Mouse (Mus musculus) layer of hippocampus, adult 11-12 months (tissue): ENCODE data around the gene Cbx2.

Experiments
- DNase-seq: peaks from one replicate; pipeline ENCODE4 v3.0.0; 2022; ENCODE audit warnings: low spot score

Gene Cbx2

DNA sequence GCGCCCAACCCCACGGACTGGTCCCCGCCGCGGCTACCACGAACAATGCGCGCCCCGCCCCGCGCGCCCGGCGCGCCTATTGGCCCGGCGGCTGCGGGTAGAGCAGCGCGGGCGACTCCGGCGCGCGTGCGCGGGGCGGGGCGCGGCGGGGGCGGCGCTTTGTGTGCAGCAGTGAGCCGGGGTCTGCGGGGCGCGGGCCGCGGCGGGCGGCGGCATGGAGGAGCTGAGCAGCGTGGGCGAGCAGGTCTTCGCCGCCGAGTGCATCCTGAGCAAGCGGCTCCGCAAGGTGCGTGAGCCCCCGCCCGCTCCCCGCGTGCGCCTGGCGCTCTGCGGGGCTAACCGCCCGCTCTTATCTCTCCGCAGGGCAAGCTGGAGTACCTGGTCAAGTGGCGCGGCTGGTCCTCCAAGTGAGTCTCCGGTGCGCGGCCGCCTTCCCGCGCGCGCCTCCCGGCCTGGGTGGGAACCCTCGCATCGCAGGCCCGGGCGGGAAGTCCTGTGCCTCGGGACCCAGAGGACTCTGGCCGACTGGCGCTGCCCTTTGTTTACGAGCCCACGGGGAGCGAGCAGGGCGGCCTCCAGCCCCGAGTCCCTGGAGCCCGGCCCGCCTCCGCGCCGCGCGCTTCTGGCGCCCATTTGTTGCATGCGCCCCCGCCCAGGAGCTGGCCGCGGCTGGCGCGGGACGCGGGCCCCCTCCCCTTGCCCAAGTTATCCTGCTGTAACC lies at the start of gene Cbx2:
TSS of gene Cbx2 (plus strand) at position 68 of the 721 bp plus-strand sequence.
- DNase-seq: peak; percentile 77

GRCm38 (mm10) chr11:118974340-118974739 lies 48.4 kb upstream of the Cbx2 start:
- no peak for DNase-seq

DNA sequence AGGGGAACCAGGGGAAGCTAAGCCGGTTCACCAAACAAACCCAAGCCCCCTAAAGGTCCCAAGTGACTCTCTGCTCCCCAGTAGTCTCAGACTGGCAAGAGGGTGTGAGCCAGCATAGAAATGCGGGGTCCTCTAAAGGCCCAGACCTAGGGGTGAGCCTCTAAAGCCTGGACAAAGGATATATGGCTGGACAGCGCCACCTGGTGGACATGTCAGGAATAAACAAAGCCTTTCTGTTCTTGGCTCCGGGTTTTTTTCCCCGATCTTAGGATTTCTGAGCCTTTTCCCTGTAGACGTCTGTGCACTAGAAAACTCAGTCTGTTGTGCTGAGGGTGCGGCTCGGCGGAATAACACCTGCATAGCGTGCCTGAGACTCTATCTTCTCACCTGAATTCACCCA lies 47.3 kb upstream of the Cbx2 start:
- peak; percentile 83 for DNase-seq

DNA sequence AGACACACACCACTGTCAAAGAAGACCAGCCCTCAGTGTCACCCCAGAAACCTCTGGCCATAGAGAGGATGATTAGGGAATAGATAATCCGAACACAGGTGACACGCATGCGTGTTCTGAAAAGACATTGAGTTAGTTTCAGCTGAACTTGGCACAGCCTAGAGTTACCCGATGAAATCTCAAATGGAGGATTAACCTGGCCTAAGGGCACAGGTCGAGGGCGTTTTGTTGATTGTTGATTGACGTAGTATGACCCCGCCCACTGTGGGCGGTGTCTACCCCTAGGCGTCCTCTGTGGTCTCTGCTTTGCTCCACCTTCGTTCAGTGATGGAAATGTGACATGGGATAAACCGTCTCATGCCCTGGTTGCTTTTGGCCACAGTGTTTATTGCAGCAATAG lies 46.8 kb upstream of the Cbx2 start:
- no peak for DNase-seq

GRCm38 (mm10) chr11:118980388-118980787 lies 42.4 kb upstream of the Cbx2 start:
- DNase-seq: no peak

GRCm38 (mm10) chr11:118981012-118981776 lies 41.6 kb upstream of the Cbx2 start:
- DNase-seq: no peak

DNA sequence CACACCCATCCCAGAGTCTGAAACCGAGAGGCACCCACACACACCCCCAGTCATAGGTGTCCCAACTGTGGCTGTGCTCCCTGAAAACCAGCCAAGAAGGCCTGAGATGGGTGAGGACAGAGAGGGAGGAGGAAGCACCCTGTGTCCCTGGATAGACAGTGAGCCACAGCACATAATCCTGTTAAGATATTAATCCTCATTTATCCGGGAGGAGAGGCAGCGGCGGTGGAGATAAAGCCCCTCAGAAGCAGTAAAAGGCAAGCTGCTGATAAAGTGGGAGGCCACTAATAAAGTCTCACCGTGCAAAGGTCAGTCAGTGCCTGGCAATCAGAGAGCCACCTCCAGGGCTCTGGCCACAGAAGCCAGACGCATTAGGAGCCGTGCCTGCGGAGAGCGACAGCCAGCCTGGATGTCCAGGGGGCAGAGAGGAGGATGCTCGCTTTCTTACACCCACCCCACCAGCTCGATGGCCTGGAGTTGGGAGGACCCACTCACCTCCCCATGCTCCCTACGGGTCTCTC lies 40.1 kb upstream of the Cbx2 start:
- no peak for DNase-seq

- DNase-seq: no peak
These were observed 37.2 kb upstream of the Cbx2 start for GRCm38 (mm10) chr11:118985571-118985970.

GRCm38 (mm10) chr11:118987999-118988398 lies 34.8 kb upstream of the Cbx2 start, which contains the start of gene Enpp7:
Gene Enpp7, plus strand, starts transcription at chr11:118988188.
- DNase-seq: no peak

DNA sequence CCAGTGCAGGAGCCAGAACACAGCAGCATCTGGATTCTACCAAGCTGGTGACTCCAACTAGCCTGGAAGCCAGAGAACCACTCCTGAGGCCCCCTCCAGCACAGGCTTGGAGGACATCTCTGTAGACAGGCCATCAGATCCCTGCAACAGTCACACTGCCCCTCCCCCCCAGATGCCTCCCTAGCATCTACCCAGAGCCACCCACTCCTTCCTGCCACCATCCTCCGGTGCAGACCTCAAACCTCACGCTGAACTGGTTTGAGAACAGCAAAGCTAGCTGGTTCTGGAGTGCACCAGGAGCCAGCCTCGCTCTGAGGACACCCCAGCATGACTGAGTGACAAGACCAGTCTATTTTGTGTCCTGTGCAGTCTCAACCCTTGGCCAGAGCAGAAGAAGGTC lies 30.0 kb upstream of the Cbx2 start:
- DNase-seq: no peak

- DNase-seq: no peak
These were observed 27.3 kb upstream of the Cbx2 start for GRCm38 (mm10) chr11:118995448-118995847.

DNA sequence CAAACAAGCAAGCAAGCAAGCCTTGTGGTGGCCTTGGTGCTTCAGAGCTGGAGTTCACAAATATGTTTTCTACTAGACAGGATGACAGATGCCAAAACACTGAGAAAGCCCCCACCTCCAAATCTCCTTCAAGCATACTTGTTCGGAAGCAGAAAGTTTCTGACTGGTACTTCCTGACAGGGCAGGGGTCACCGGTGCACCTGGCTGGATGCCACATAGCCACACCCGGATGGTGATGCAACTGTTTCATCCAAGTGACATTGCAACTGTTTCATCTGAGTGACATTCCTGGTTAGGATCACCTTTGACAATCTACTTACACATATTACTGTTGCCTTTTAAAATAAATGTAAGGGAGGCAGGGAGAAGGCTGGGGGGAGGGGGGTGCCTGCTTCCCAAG lies 25.6 kb upstream of the Cbx2 start:
- no peak for DNase-seq

GRCm38 (mm10) chr11:118998540-118999265 lies 24.1 kb upstream of the Cbx2 start:
- peak; percentile 87 for DNase-seq

DNA sequence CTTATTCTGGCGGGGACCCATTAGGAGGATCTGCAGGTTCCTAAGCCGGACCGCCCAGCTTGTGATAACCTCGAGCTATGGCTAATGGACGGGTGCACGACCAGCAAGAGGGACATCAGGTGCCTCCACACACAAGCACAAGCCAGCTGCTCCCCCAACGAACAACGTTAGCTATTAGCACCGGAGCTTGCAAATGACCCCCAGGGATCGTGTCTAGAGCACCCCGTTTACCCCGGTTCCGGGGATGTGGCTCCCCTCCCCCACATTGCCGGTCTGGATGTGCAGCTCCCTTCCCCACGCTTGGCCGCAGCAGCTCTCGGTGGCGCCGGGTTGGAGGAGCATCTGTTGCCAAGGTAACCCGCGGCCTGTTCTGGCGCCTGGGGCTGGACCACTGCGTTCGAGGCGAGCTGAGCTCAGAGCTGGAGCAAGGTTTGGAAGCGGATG lies 23.4 kb upstream of the Cbx2 start:
- DNase-seq: peak; percentile 29

DNA sequence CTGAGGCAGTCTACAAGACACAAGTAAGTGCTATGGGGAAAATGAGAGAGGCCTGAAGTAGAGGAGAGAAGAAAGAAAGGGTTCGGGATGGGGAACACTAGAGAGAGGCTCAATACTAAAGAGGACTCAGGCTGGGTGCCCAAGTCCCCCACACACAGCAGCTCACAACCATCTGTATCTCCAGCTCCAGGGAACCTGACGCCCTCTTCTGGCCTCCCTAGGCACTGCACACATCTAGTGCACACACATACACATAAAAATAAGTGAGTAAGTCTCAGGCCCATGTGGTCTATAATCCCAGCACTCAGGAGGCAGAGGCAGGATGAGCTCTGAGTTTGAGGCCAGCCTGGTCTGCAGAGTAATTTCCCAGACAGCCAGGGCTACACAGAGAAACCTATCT lies 21.9 kb upstream of the Cbx2 start:
- DNase-seq: no peak

DNA sequence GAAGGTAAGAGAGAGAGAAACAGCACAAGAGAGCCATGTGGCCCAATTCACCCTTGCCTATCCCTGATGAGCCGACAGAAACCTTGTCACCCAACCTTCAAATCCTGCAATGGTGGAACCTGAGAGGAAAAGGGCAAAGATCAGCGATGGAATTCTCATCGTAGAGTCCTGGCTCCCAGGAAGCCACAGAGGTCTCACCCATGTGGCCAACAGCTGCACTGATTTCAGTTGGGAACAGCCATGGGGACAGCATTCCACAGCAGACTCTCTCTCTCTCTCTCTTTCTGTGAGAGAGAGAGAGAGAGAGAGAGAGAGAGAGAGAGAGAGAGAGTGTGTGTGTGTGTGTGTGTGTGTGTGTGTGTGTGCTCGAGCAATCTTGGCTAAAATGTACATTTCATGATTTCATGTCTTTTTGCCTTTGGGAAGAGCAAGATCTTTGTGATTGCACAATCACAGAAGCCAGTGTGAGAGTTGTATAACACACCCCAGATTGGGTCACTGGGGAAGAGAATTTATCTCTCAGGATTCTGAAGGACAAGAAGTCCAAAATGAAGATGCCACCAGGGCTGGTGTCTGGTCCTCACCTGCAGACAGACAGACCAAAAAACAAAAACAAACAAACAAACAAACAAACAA lies 21.2 kb upstream of the Cbx2 start:
- no peak for DNase-seq

- no peak for DNase-seq
These were observed 17.1 kb upstream of the Cbx2 start for GRCm38 (mm10) chr11:119005547-119006275.

GRCm38 (mm10) chr11:119006462-119006861 lies 16.3 kb upstream of the Cbx2 start:
- DNase-seq: no peak

DNA sequence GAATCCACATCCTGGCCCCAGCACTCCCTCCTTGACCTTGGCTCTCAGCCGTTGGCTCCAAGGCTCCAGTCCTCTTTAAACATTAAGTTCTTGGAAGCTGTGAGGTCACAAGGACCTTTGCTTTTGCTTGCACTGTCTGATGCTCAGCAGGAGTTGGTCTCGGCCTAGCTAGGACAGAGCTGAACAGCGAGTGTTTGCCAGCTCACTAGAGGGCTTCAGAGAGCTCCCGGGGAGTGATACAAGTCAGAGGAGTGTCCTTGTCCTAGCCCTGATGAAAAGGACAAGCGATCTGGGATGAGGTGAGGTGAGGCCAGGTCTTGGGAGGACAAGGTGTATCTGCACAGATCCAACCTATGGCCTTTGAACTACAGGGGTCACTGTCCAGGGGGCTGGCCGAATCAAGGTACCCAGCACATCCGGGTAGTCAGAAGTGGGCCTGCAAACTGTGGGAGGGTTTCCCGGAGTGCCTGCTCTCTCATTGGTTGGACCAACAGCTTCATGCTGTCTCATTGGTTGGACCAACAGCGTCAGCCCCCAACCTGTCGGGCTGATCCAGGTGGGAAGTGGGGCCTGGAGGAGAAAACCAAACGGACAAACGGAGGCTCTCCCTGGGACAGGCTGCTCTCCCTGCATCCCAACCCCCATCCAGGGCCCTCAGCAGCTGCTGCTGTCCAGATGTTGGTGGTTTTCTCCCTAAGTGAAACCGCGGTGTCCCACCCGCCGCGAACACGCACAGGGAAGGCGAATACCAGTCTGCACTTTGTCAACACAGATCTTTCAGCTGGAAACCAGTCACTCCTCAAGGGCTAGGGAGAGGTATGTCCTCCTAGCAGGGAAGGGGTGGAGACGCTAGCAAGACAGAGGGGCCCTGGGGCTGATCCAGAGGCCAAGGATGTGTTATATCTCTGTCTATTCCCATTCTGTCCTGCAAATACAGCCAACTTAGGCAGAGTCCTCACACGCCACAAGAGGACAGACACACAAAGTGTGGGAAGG lies 15.0 kb upstream of the Cbx2 start:
- DNase-seq: no peak

- DNase-seq: no peak
These were observed 8.3 kb upstream of the Cbx2 start for GRCm38 (mm10) chr11:119014455-119014854.
